Mouse (Mus musculus): Measurements from ENCODE around the gene Commd8.

Gene Commd8

DNA sequence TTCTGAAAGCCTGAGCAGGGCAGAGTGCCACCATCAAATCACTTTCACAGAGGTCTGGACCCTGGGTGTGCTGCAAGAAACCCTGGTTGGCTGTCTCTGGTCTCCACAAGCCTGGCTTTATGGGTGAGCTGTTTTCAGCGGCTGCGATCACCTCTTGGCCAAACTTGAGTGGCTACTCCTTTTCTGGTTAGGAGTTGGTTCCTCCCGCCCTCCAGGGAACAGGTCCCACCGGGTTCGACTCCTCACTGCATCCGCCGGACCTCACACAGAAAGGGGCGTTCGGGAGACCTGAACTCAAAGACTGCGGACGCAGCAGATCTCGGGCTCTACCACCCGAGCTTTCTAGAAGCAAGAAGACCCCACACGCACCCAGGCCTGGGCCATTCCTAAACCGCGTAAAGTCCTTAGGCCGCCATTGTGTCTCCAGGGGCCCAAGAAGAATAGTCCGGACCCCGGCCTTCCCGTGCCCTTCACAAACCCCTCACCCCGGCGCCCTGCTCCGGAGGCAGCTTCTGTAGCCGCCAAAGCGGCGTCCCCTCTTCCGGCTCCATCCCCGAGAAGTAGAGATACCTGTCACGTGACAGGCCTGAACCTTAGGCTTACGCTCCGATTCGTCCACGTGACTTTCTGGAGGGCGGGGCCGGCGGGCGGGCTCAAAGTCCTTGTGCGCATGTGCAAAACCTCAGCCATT, at the start of gene Commd8:
Commd8 (minus strand) TSS at position 596 of the 691 bp plus-strand sequence.
- peak; percentile 96 to 97 for DNase-seq

DNA sequence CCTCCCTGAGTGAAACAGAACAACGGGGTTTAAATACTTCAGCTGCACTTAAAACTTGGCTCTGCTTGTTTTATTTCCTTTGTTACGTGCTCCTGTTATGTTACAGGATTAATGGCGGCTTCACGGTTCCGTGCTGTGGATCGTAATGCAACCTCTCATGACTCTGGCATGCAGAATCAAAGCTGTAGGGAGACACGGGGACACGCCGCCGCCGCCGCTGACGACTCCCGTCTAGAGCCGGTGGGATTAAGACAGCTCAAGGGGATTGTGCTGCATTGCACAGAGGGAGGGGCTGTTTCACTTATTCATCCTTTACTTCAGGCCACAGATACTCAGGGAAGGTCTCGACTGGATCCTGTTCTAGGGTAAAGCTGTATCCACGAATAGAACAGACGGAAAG, 43.8 kb upstream of the Commd8 start:
- DNase-seq, result no peak

GRCm38 (mm10) chr5:72210812-72211139, 42.8 kb upstream of the Commd8 start:
- DNase-seq, result no peak

- DNase-seq, result no peak
These were observed 42.3 kb upstream of the Commd8 start for GRCm38 (mm10) chr5:72210123-72210811.

GRCm38 (mm10) chr5:72208515-72208914, 40.5 kb upstream of the Commd8 start:
- no peak for DNase-seq

DNA sequence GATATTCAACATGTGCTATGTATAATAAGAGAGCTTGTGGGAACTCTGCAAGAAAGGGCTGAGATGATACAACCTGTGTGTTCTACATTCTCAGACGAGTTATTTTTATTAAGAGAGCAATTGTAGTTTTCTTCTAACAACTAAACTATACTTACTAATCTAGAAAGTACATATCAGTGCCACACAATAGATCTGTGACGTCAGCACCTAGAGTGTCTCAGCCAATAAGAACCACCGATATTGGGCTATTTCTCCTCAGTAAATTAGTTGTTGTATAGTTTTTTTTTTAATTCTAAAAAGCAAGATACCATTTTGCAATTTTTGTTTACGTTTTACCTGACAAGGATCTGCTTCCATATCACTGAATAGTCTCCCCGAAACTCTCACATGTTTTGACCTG, 37.3 kb upstream of the Commd8 start:
- DNase-seq, result no peak

DNA sequence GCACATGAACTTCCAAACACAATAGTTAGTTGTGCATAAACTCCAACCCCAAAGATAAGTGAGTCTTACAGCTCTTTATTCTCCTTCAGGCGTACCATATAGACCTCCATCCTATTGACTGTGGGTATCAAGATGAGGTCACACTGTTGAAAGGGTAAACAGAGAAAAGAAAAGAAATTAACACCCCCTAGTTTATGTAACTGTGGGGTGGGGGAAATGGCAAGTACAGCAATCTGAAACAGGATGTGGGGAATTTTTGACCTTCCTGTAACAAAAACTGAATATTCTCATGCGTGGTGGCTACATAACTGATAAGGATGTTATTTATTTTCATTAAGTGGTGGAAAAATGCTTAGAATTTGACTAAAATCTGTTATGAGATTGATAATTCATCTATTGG, 36.5 kb upstream of the Commd8 start:
- DNase-seq, result peak in 1 of 2 experiments; percentile 14

- DNase-seq, result no peak
These were observed 35.7 kb upstream of the Commd8 start for GRCm38 (mm10) chr5:72203734-72204073.

GRCm38 (mm10) chr5:72203028-72203733, 35.2 kb upstream of the Commd8 start:
- DNase-seq, result peak; percentile 92

DNA sequence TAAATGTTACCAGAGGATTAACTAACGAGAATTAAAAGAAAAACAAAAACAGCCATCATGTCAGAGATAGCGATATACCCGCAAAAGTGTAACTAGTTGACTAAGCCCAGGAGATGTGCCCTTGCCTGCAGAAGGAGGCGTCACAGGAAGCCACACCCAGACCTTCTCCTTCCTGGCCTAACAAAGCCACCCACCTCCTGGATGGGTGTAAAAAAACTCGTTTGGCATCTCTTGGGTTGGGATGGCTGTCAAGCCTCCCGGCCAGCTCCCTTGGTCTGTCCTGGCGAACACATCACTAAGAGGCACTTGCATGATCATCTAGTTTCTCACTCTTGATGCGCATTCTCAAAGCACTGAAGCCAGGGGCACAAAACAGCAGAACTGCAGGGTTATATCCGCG, 34.0 kb upstream of the Commd8 start:
- peak; percentile 45 to 46 for DNase-seq

- DNase-seq, result peak; percentile 48 to 59
These were observed 33.6 kb upstream of the Commd8 start for GRCm38 (mm10) chr5:72201600-72201999.

DNA sequence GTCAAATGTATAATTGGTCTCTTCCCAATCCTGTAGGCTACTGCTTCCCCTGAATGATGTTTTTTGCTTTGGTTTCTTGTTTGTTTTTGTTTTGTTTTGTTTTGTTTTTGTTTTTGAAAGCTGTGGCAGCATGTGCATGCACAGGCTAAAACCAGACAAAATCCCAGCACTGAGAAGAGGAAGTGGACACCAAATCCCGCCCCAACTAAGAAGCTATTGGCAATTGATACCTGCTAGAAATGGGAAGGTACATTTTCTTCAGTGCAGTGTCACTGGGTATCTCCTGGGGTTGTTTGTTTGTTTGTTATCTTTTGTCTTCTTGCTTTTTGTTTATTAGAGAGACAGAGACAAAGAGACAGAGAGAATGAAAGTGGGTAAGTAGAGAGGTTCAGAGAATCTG, 27.5 kb upstream of the Commd8 start:
- DNase-seq, result no peak

DNA sequence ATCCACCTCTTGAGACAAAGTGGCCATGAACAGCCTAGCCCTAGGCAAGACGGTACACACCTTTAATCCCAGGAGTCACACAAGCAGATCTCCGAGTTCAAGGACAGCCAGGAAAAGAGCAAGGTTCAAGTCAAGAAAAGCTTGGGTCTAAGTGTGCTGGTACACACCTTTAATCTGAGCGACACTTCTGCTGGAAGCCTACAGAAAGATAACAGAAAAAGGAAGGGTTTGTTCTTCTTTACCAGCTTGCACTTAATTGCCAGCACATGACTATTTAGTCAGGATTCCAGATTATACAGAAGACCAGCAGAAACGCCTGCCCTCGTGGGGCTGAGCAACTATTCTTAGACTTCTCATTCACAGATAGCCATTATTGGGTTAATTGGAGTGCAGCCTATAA, 23.9 kb upstream of the Commd8 start:
- no peak for DNase-seq

GRCm38 (mm10) chr5:72191154-72191553, 23.2 kb upstream of the Commd8 start:
- DNase-seq, result no peak

- peak in 1 of 2 experiments; percentile 33 for DNase-seq
These were observed 16.6 kb upstream of the Commd8 start for GRCm38 (mm10) chr5:72184437-72185100.

- peak; percentile 71 to 75 for DNase-seq
These were observed 15.9 kb upstream of the Commd8 start for GRCm38 (mm10) chr5:72183929-72184328.

DNA sequence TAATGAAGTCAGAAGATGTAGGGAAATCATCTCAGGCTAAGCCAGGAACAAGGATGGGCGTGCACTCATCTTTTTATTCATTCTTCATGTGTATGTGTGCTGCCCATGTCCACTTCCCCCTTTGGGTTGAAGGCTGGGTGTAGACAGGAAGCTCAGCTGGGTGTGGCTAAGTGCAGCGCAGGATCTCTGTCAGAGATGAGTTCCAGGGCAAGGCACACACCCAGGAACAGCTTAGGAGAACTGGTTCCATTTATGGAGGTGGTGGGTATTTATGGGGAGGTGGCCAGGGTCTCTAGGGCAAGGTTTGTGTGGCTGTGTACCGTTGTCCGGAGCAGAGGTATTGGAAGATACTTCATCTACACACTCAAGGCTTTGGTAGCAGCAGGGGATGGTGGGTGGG, 14.8 kb upstream of the Commd8 start:
- DNase-seq, result peak; percentile 65 to 72

- no peak for DNase-seq
These were observed 13.2 kb upstream of the Commd8 start for GRCm38 (mm10) chr5:72181194-72181593.

- DNase-seq, result no peak
These were observed 7.5 kb upstream of the Commd8 start for GRCm38 (mm10) chr5:72175530-72175929.

GRCm38 (mm10) chr5:72175050-72175449, 7.1 kb upstream of the Commd8 start:
- DNase-seq, result no peak

DNA sequence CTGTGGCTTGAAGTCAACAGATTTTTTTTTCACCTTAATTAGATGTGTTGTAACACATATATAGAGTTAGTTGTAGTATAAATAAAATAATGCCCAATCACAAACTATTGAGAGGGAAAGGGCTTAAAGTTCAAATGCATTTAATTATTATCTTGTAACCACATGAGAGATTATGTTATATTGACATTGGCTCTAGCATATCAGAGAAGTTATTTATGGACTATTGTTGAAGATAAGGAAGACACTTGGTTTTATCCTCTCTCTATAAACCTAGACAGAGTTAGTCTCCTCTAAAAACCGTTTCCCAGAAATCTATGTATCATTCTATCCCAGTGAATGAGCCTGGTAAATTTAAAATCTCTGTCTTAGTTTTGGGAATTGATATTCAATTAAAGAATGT, 5.5 kb upstream of the Commd8 start:
- DNase-seq, result no peak

GRCm38 (mm10) chr5:72172675-72173074, 4.7 kb upstream of the Commd8 start:
- DNase-seq, result peak; percentile 75 to 77

DNA sequence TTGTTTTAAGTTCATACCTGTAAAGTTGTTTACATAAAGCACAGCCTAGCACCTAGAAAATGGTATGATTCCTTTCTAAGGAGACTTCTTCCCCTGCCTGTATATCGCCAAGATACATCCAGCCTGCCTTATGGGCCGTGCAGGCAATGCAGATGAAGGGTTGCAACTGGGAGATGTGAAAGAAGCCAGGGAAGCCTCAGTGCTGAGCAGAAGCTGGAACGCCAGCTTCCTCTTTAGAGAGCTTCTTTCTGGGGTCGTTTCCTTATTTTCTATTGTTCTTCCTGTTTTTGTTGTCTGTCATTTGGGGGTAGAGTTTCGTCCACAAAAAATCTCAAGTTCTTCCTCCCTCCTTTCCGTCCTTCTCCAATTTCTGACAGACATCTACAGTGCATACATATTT, 2.1 kb upstream of the Commd8 start:
- peak in 1 of 2 experiments; percentile 29 for DNase-seq

DNA sequence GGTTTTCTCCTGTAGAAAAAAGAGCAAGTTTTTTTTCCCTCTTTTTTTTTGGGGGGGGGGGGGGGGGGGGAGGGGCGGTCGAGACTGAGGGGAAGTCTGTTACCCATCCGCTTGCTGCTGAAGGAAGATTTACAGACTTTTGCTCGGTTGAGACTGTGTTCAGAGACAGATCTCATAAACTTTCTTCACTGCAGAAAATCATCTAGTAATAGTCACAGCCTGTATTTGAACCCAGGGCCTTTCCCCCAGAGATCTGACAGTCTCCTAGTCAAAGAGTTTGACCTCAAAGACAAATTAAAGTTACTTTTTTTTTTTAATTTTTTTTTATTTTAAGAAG, 264 bp upstream of the Commd8 start:
- no peak for DNase-seq
